Mouse (Mus musculus) cerebellum, adult 2 months (tissue): ENCODE measurements at regions not wholly inside any gene's neighbourhood (a gene's known extent, or its start where the extent isn't known, plus 50 kb on each side); places are given as distances from the start of the nearest gene placed in this dataset.

Experiments used
- CTCF ChIP-seq: fragments of 200-500 bp; IDR thresholded peaks from 2 replicates; pipeline ENCODE4 v1.5.1; 2011; ENCODE audit warnings: low read depth, mild to moderate bottlenecking, control low read depth, low read length, moderate library complexity, borderline replicate concordance; ENCODE audit not compliant: insufficient read depth
- POLR2A ChIP-seq: fragments of 200-500 bp; IDR thresholded peaks from 2 replicates; pipeline ENCODE4 v1.6.1; 2011; ENCODE audit warnings: low read length, control low read depth, borderline replicate concordance; ENCODE audit not compliant: insufficient read depth

GRCm38 (mm10) chr13:101117311-101117710 lies 284.1 kb upstream of the Slc30a5 start:
- TF ChIP-seq POLR2A (no peak), CTCF (no peak)
